20 mouse cellular contexts compared by ENCODE assay signal in the genomic region with DNA sequence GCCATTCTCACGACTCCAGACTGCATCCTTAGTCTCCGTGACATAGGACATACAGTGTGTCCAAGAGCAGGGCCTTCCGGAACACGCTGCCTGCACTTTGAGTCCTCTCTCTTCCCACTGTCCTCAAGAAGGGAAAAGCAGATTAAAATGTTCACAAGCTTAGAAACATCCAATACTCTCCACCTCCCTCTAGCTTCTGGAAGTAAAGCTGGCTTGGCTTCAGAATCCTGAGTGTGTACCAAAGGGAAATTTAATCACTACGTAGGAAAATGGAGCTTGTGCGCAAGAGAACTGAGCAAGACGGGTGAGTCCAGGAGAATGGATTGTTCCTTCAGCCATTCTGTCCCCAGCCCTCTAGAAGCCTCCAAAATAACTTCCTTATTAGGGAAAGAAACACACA. TPM values are rescaled to one million over a fixed set of nuclear protein-coding genes. Genes with fewer than 3 reads are reported as not detected.
"Had no signal": no experiment of that assay in that cellular context is flagged by ENCODE, and none has a peak within 500 bp of the region (broad histone marks: within the 10 kb centered on the region; RNA-seq: fewer than 3 reads in every experiment).

No protein-coding gene starts in this region.

- H3K4me2 ChIP-seq: limb, embryonic 12.5 days; limb, embryonic 15.5 days; liver, embryonic 11.5 days; lung, embryonic 14.5 days; midbrain, embryonic 13.5 days had no signal

- H3K36me3 ChIP-seq: limb, embryonic 12.5 days; limb, embryonic 15.5 days; midbrain, embryonic 13.5 days had no signal

- H3K9me3 ChIP-seq: limb, embryonic 12.5 days; limb, embryonic 15.5 days had no signal

- DNase-seq: kidney, adult 18-20 months; kidney, adult 9 months; kidney, postnatal 14 days; left cerebral cortex, postnatal 4 days; liver, postnatal 0 days; lung, embryonic 14.5 days; right cerebral cortex, adult 18-20 months; right cerebral cortex, postnatal 14 days; right cerebral cortex, postnatal 4 days; thymus, postnatal 36 days had no signal

- H3K9ac ChIP-seq: limb, embryonic 12.5 days; limb, embryonic 15.5 days; liver, embryonic 14.5 days; liver, postnatal 0 days; lung, embryonic 14.5 days; midbrain, embryonic 13.5 days had no signal

- ATAC-seq: liver, postnatal 0 days; lung, postnatal 0 days had no signal

- H3K27ac ChIP-seq: limb, embryonic 12.5 days; limb, embryonic 15.5 days; liver, embryonic 14.5 days; macrophage had no signal

- H3K4me3 ChIP-seq: limb, embryonic 12.5 days; limb, embryonic 15.5 days; midbrain, embryonic 13.5 days; myocyte had no signal

RNA-seq across cellular contexts. Expression of a gene that starts 9.4 kb away (rescaled TPM):
- total RNA-seq: megakaryocyte, adult 5-6 weeks; monocyte, adult 5-6 weeks had no signal
- polyA plus RNA-seq: limb, embryonic 12.5 days; liver, postnatal 0 days; macrophage; myocyte had no signal
